ENCODE assay signal across 8 mouse cellular contexts in the genomic region with DNA sequence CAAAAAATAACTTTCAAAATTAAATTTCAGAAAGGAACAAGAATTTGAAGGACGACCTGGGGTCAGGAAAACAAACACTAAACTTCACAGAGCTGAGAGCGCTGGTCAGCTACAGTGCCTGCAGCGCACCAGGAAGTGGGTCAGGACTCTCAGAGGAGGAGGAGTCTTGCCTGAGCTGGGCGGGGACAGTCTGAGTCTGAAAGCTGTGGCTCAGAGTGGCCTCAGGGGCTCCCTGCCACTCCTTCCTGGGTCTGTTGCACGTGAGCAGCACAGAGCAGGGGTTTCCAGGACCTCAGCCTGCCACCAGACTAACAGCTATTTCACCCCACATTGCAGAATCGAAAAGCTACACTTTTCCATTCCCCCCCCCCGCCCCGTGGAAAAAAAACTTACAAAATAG. TPM values are rescaled to one million over a fixed set of nuclear protein-coding genes. Genes with fewer than 3 reads are reported as not detected.
DNase-seq lines count a peak whose midpoint lies in the region; ATAC-seq and TF ChIP-seq lines count a peak whose summit lies in the region.

No protein-coding gene starts in this region.

- H3K9me3 ChIP-seq in heart, embryonic 15.5 days (replicated peaks) = no peaks in the 10 kb centered on the region

- no peak for TF ChIP-seq CTCF in embryonic fibroblast, embryonic 13.5 days (IDR thresholded peaks at IDR 0.05; ENCODE audit: borderline replicate concordance, insufficient read depth, low read length)
- TF ChIP-seq CTCF in spleen, adult 2 months (IDR thresholded peaks at IDR 0.05; ENCODE audit: extremely low read depth, insufficient read depth, insufficient read length, insufficient replicate concordance) = no peak

- H3K4me2 ChIP-seq in heart, embryonic 15.5 days = peak overlapping the region; percentile 22

- TF ChIP-seq POLR2A in embryonic fibroblast, embryonic 13.5 days (IDR thresholded peaks at IDR 0.05; ENCODE audit: low read depth, low read length) = 0 out of 2 replicates have a peak, but pooled peaks have one; percentile 19
- TF ChIP-seq POLR2A in spleen, adult 2 months (IDR thresholded peaks at IDR 0.05; ENCODE audit: low read depth, low read length) = no peak

- no peaks in the 10 kb centered on the region for H3K27me3 ChIP-seq in heart, embryonic 15.5 days
- no peaks in the 10 kb centered on the region for H3K27me3 ChIP-seq in spleen, adult 2 months (ENCODE audit: control insufficient read depth, insufficient read depth, low read length)

- no peak overlapping the region for H3K9ac ChIP-seq in heart, embryonic 15.5 days

- H3K36me3 ChIP-seq in heart, embryonic 15.5 days = no peaks in the 10 kb centered on the region
- peaks cover 3% of the 10 kb centered on the region; the same call in 1 of the 2 replicates for H3K36me3 ChIP-seq in spleen, adult 2 months (ENCODE audit: control insufficient read depth, insufficient read depth, low read length)

- DNase-seq in CD4-positive helper T cell, adult 2 months (ENCODE audit: low read depth, low spot score) = peak; percentile 87
- DNase-seq in MN1 (ENCODE audit: low spot score) = peak; percentile 53
- DNase-seq in kidney, postnatal 10 days = peak; percentile 86
- DNase-seq in lung, postnatal 4 days = peak; percentile 86 to 87
- peak in 1 of 2 experiments; percentile 77 for DNase-seq in spleen, adult 2 months (ENCODE audit: low read depth in 1 of 2, low spot score in 2 of 2)
- DNase-seq in frontal cortex, postnatal 25 days (ENCODE audit: low spot score in 2 of 2) = no peak

- no peak overlapping the region for H3K4me3 ChIP-seq in embryonic fibroblast, embryonic 13.5 days (ENCODE audit: insufficient read depth, low read length)
- H3K4me3 ChIP-seq in heart, embryonic 15.5 days = no peak overlapping the region
- H3K4me3 ChIP-seq in spleen, adult 2 months (ENCODE audit: extremely low read depth, insufficient read depth, insufficient read length) = no peak overlapping the region

- WGBS in heart, embryonic 15.5 days = 13% methylated on average over 8 of the region's 8 CpGs
- 2% methylated on average over 8 of the region's 8 CpGs for WGBS in spleen, adult 2 months

- no peak overlapping the region for H3K27ac ChIP-seq in embryonic fibroblast, embryonic 13.5 days (ENCODE audit: insufficient read depth, low read length)
- H3K27ac ChIP-seq in heart, embryonic 15.5 days = peak overlapping the region; percentile 85
- peak overlapping the region; percentile 63; the same call in 1 of the 2 replicates for H3K27ac ChIP-seq in spleen, adult 2 months (ENCODE audit: insufficient read depth, low read length)

- ATAC-seq in heart, embryonic 15.5 days (replicated peaks; ENCODE audit: insufficient number of reproducible peaks, insufficient read depth, low FRiP score, low read depth) = peak; percentile 83

- peaks cover 11% of the 10 kb centered on the region for H3K4me1 ChIP-seq in embryonic fibroblast, embryonic 13.5 days (ENCODE audit: control insufficient read depth, insufficient read depth, low read length)
- peaks cover 75% of the 10 kb centered on the region for H3K4me1 ChIP-seq in heart, embryonic 15.5 days (replicated peaks)
- H3K4me1 ChIP-seq in spleen, adult 2 months (ENCODE audit: control insufficient read depth, insufficient read depth, insufficient read length) = peaks cover 69% of the 10 kb centered on the region

RNA-seq across cellular contexts. Expression of a gene that starts 11.8 kb away (rescaled TPM):
- 4.9 and 7.0 TPM in 2 replicates for polyA plus RNA-seq in embryonic fibroblast, embryonic 13.5 days (2011; ENCODE audit: insufficient read length, low read depth, missing spikeins)
- 11.4 and 11.7 TPM in 2 replicates for polyA plus RNA-seq in heart, embryonic 15.5 days (2015; fragmentation: Nextera tagmentation; extraction: Ambion mirVana)
- polyA plus RNA-seq in spleen, adult 2 months (2012; rRNA removed) = 45.1 and 49.9 TPM in 2 replicates

Comparison
In these comparisons a context has a peak if more than half of its experiments do, and no peak if none do; other contexts are left out.
1. DNase-seq: peak in CD4-positive helper T cell, adult 2 months (single experiment), MN1 (single experiment), kidney, postnatal 10 days (single experiment) and lung, postnatal 4 days (2 of 2); none in frontal cortex, postnatal 25 days (0 of 2).